Mouse (Mus musculus): ENCODE results near the gene Asgr1. TPM values are rescaled to one million over a fixed set of nuclear protein-coding genes. Genes with fewer than 3 reads are reported as not detected.
A peak's percentile ranks its signal among the peaks of the same experiment; 100 is the strongest.
"Not testable (repeated sequence)": the region's sequence is repeated elsewhere in the genome, so short reads cannot be mapped to it uniquely, and the experiment has no call there.

The Asgr1 gene
- polyA plus RNA-seq, 1 experiment from 2014 or later, result 1.5 TPM

DNA sequence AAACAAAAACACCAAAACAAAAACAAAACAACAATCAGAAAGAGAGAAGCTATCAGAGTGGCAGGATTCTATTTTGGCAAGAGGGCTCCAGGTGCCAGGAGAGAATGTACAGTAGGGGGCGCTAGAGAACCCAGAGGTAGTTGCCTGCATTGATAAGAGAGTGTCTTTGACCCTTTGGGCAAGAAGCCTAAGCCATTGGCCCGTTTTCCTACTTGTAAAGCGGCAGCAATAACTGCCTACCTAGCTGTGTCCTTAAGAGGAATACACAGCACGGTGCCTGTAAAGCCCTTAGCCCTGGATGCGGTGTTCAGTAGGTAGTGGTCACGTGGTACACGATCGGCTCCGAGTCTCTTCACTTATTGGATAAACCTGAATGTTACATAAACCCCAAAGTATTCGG, 4.1 kb upstream of the Asgr1 start:
- 63% methylated on average over 10 of the region's 10 CpGs for WGBS
- no peak overlapping the region for H3K9ac ChIP-seq (replicated peaks; ENCODE audit: low read depth, low read length)
- no peaks in the 10 kb centered on the region for H3K9me3 ChIP-seq (ENCODE audit: control insufficient read depth, low read length)
- no peak overlapping the region for H3K4me2 ChIP-seq (ENCODE audit: low read length)
- H3K4me3 ChIP-seq (replicated peaks; ENCODE audit: low read length), result no peak overlapping the region
- H3K36me3 ChIP-seq (ENCODE audit: control insufficient read depth, insufficient read depth), result peaks cover 3% of the 10 kb centered on the region; the same call in 1 of the 2 replicates
- H3K27ac ChIP-seq (ENCODE audit: low read length), result no peak overlapping the region
- H3K27me3 ChIP-seq (replicated peaks; ENCODE audit: control insufficient read depth, insufficient read depth, low read length), result no peaks in the 10 kb centered on the region
- H3K4me1 ChIP-seq (replicated peaks; ENCODE audit: control insufficient read depth, insufficient read depth, low read length), result peaks cover 4% of the 10 kb centered on the region; the same call in 1 of the 2 replicates
- ATAC-seq, result no peak

DNA sequence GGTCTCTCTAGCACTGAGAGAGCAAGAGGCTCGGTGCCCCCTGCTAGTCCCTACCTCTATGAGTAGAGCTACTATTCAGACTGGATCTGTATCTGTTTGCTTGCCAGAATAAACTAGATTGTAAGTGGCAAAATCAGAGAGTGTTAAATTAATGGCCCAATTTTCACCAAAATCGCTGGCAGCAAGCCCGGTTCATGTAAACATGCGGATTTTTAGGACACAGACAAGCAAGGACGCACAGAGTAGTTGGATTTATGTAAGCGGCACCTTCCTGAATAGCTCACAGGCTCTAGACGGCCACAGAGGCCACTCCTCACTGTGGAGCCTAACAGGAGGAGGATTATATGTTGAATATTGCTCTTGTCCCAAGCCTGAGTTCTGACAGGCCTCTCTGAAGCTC, 729 bp upstream of the Asgr1 start:
- Histone ChIP-seq H3K27me3 (replicated peaks; ENCODE audit: control insufficient read depth, insufficient read depth, low read length) (no peaks in the 10 kb centered on the region), H3K4me1 (replicated peaks; ENCODE audit: control insufficient read depth, insufficient read depth, low read length) (peaks cover 7% of the 10 kb centered on the region; the same call in 1 of the 2 replicates), H3K36me3 (ENCODE audit: control insufficient read depth, insufficient read depth) (no peaks in the 10 kb centered on the region), H3K27ac (ENCODE audit: low read length) (no peak overlapping the region), H3K9ac (replicated peaks; ENCODE audit: low read depth, low read length) (no peak overlapping the region), H3K9me3 (ENCODE audit: control insufficient read depth, low read length) (no peaks in the 10 kb centered on the region), H3K4me2 (ENCODE audit: low read length) (no peak overlapping the region), H3K4me3 (replicated peaks; ENCODE audit: low read length) (no peak overlapping the region)
- 61% methylated on average over 7 of the region's 7 CpGs for WGBS
- ATAC-seq, result no peak

DNA sequence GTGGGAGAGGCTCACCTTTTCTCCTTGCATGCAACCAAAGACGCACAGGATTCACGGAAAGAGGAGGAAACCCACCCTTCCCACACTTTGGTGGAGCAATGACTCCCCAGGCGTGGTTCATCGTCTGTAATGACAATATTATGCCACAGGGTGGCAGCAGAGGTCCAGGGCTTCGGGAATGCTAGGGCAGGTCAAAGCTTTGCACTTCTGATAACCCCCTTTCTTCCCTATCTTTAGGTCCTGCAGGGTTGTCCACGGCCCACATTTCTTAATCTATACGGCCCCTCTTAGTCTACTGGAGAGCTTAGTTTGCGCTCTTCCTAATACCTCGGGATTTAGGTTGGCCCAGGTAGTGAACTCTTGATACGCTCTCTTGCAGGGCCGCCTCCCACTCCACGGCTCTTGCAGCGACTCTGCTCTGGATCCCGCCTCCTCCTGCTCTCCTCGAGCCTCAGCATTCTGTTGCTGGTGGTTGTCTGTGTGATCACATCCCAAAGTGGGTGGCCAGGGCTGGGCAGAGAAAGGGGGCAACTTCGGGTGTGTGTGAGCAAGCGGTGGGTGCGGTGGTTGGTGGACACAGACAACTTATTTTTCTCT, 1.8 kb downstream of the Asgr1 start:
- WGBS, result 23% methylated on average over 18 of the region's 18 CpGs
- no peak overlapping the region for H3K27ac ChIP-seq (ENCODE audit: low read length)

DNA sequence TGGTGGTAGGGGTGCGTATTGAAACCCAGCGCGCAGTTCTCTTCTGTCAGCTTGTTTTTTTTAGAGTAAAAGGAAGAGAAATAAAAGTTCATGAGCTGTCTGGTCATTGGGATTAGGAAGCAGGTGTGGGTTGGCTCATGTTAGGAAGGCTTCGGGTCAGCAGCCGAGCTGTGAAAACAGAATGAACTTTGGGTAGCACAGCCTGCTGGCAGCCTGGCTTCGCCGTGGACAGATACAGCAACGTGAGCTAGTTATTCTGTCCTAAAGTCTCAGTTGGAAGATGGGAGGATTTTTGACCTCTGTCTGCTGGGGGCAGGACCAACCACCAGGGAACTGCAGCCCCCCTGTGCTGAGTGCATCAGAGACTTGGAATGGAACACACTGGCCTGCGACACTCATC, 3.9 kb downstream of the Asgr1 start:
- Histone ChIP-seq H3K4me1 (replicated peaks; ENCODE audit: control insufficient read depth, insufficient read depth, low read length) (0 out of 2 replicates have a peak, but pooled peaks cover 3% of the 10 kb centered on the region), H3K4me3 (replicated peaks; ENCODE audit: low read length) (no peak overlapping the region), H3K36me3 (ENCODE audit: control insufficient read depth, insufficient read depth) (no peaks in the 10 kb centered on the region), H3K4me2 (ENCODE audit: low read length) (no peak overlapping the region), H3K9me3 (ENCODE audit: control insufficient read depth, low read length) (no peaks in the 10 kb centered on the region), H3K27ac (ENCODE audit: low read length) (no peak overlapping the region), H3K9ac (replicated peaks; ENCODE audit: low read depth, low read length) (no peak overlapping the region), H3K27me3 (replicated peaks; ENCODE audit: control insufficient read depth, insufficient read depth, low read length) (no peaks in the 10 kb centered on the region)
- 78% methylated on average over 9 of the region's 9 CpGs for WGBS
- no peak for ATAC-seq

More for the DNA sequence above, 1.8 kb downstream of the Asgr1 start:
- peak; percentile 61 for ATAC-seq
- 0 out of 2 replicates have a peak, but pooled peaks cover 3% of the 10 kb centered on the region for H3K4me1 ChIP-seq (replicated peaks; ENCODE audit: control insufficient read depth, insufficient read depth, low read length)
- H3K27me3 ChIP-seq (replicated peaks; ENCODE audit: control insufficient read depth, insufficient read depth, low read length), result no peaks in the 10 kb centered on the region
- H3K4me3 ChIP-seq (replicated peaks; ENCODE audit: low read length), result no peak overlapping the region
- no peaks in the 10 kb centered on the region for H3K9me3 ChIP-seq (ENCODE audit: control insufficient read depth, low read length)
- H3K36me3 ChIP-seq (ENCODE audit: control insufficient read depth, insufficient read depth), result no peaks in the 10 kb centered on the region
- H3K4me2 ChIP-seq (ENCODE audit: low read length), result no peak overlapping the region; the same call in 1 of the 2 replicates
- no peak overlapping the region for H3K9ac ChIP-seq (replicated peaks; ENCODE audit: low read depth, low read length)

DNA sequence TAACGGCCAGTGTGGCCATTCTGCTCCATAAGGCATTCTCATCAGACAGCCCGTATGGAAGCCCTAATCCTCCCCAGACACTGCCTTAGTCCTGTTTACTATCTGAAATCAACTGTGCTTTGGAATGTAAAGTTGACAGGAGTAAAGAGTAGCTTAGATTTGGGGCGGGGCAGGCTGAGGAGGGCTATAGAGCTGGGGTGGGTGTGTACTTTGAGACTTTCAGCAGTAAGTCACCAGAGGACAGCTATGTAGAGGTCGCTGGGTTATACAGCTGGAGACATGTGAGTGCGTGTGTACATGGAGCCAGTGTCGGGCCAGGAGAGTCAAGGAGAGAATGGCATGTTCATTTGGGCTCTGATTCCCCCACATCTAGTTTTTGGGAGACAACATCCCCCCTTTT, 6.0 kb downstream of the Asgr1 start:
- ATAC-seq, result no peak

DNA sequence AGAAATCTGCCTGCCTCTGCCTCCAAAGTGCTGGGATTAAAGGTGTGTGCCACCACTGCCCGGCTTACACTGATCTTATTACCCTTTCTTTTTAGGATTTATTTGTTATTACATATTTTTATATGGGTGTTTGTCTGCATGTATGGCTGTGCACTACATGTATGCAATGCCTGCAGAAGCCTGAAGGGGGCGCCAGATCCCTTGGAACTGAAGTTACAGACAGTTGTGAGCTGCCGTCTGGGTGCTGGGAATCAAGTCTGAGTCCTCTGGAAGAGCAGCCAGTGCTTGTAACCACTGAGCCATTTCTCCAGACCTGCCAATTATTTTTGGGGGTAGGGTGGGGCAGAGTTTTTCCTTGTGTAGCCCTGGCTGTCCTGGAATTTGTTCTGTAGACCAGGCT, 9.2 kb downstream of the Asgr1 start:
- no peaks in the 10 kb centered on the region for H3K27me3 ChIP-seq (replicated peaks; ENCODE audit: control insufficient read depth, insufficient read depth, low read length)
- no peaks in the 10 kb centered on the region for H3K36me3 ChIP-seq (ENCODE audit: control insufficient read depth, insufficient read depth)
- peaks cover 2% of the 10 kb centered on the region; the same call in 1 of the 2 replicates for H3K9me3 ChIP-seq (ENCODE audit: control insufficient read depth, low read length)
- H3K4me2 ChIP-seq (ENCODE audit: low read length), result no peak overlapping the region
- H3K4me3 ChIP-seq (replicated peaks; ENCODE audit: low read length), result no peak overlapping the region
- ATAC-seq, result no peak
- WGBS, result 65% methylated on average over 3 of the region's 3 CpGs
- no peaks in the 10 kb centered on the region for H3K4me1 ChIP-seq (replicated peaks; ENCODE audit: control insufficient read depth, insufficient read depth, low read length)
- no peak overlapping the region for H3K9ac ChIP-seq (replicated peaks; ENCODE audit: low read depth, low read length)
- H3K27ac ChIP-seq (ENCODE audit: low read length), result no peak overlapping the region

More for the DNA sequence above, 6.0 kb downstream of the Asgr1 start:
- no peaks in the 10 kb centered on the region for H3K27me3 ChIP-seq (replicated peaks; ENCODE audit: control insufficient read depth, insufficient read depth, low read length)
- no peaks in the 10 kb centered on the region for H3K36me3 ChIP-seq (ENCODE audit: control insufficient read depth, insufficient read depth)
- H3K27ac ChIP-seq (ENCODE audit: low read length), result no peak overlapping the region
- WGBS, result 69% methylated on average over 6 of the region's 6 CpGs
- no peak overlapping the region for H3K4me3 ChIP-seq (replicated peaks; ENCODE audit: low read length)
- peaks cover 2% of the 10 kb centered on the region; the same call in 1 of the 2 replicates for H3K9me3 ChIP-seq (ENCODE audit: control insufficient read depth, low read length)
- 0 out of 2 replicates have a peak, but pooled peaks cover 3% of the 10 kb centered on the region for H3K4me1 ChIP-seq (replicated peaks; ENCODE audit: control insufficient read depth, insufficient read depth, low read length)
- no peak overlapping the region for H3K4me2 ChIP-seq (ENCODE audit: low read length)
- no peak overlapping the region for H3K9ac ChIP-seq (replicated peaks; ENCODE audit: low read depth, low read length)

DNA sequence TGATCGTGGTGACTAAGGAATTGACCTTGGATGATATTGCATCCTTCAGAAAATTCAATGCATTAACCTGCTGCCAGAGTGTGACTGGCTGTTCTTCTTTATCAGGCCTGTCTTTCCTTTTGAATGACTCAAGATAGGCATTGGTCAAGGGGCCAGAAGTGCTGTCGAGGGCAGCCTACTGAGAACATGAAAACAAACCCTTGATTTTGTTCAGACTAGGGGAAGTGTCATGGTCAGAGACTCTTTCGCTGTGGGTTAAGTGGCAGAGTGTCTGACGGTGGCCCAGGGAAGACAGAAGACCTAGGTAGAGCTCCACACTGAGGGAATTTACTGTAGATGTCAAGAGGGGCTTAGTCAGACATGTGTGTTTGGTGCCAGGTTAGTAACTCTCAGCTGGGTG, 12.8 kb downstream of the Asgr1 start:
- no peak overlapping the region for H3K4me2 ChIP-seq (ENCODE audit: low read length)
- no peak for ATAC-seq
- no peak overlapping the region for H3K4me3 ChIP-seq (replicated peaks; ENCODE audit: low read length)
- no peaks in the 10 kb centered on the region for H3K4me1 ChIP-seq (replicated peaks; ENCODE audit: control insufficient read depth, insufficient read depth, low read length)
- no peaks in the 10 kb centered on the region for H3K27me3 ChIP-seq (replicated peaks; ENCODE audit: control insufficient read depth, insufficient read depth, low read length)
- 87% methylated on average over 4 of the region's 4 CpGs for WGBS
- H3K36me3 ChIP-seq (ENCODE audit: control insufficient read depth, insufficient read depth), result no peaks in the 10 kb centered on the region
- H3K27ac ChIP-seq (ENCODE audit: low read length), result no peak overlapping the region
- no peak overlapping the region for H3K9ac ChIP-seq (replicated peaks; ENCODE audit: low read depth, low read length)
- peaks cover 2% of the 10 kb centered on the region; the same call in 1 of the 2 replicates for H3K9me3 ChIP-seq (ENCODE audit: control insufficient read depth, low read length)

DNA sequence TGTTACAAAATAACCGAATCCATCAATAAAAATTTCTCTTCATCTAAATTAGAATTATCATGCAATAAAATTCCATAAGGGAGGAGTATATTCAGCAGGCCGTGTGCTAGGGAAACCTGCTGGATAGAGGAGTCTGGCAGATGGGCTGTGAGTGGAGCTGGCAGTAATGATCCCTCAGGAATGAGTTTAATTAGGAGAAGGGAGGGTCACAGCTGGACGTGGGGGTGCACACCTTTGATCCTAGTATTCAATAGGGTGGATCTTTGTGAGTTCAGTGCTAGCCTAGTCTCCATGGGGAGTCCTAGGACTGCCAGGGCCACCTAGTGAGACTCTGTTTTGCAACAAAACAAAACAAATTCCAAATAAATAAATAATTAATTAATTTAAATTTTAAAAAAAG, 14.4 kb downstream of the Asgr1 start:
- Histone ChIP-seq H3K36me3 (ENCODE audit: control insufficient read depth, insufficient read depth) (no peaks in the 10 kb centered on the region), H3K4me1 (replicated peaks; ENCODE audit: control insufficient read depth, insufficient read depth, low read length) (no peaks in the 10 kb centered on the region), H3K27ac (ENCODE audit: low read length) (no peak overlapping the region), H3K4me2 (ENCODE audit: low read length) (no peak overlapping the region), H3K27me3 (replicated peaks; ENCODE audit: control insufficient read depth, insufficient read depth, low read length) (no peaks in the 10 kb centered on the region), H3K9me3 (ENCODE audit: control insufficient read depth, low read length) (no peaks in the 10 kb centered on the region; the same call in 1 of the 2 replicates), H3K4me3 (replicated peaks; ENCODE audit: low read length) (no peak overlapping the region), H3K9ac (replicated peaks; ENCODE audit: low read depth, low read length) (no peak overlapping the region)
- ATAC-seq, result no peak
- WGBS, result 26% methylated on average over 3 of the region's 3 CpGs

DNA sequence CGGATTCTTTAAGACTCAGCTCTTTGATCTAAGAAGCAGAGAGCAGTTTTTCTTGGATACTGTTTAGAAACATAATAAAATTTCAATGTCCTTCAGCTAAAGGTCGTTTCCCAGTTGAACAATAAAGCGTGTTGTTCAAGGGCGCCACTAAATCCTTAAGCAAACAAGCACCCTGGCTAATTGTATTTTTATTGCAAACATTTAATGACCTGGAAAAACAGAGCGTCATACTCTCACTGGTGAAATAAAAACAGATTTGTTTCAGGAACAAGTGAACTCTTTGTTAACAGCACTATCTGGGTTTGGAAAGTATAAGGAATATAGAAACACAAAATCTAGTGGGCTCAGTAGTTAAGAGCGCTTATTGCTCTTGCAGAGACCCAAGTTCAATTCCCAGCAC, 16.2 kb downstream of the Asgr1 start:
- Histone ChIP-seq H3K4me1 (replicated peaks; ENCODE audit: control insufficient read depth, insufficient read depth, low read length) (no peaks in the 10 kb centered on the region), H3K9ac (replicated peaks; ENCODE audit: low read depth, low read length) (no peak overlapping the region), H3K4me3 (replicated peaks; ENCODE audit: low read length) (no peak overlapping the region), H3K9me3 (ENCODE audit: control insufficient read depth, low read length) (no peaks in the 10 kb centered on the region), H3K4me2 (ENCODE audit: low read length) (no peak overlapping the region), H3K27me3 (replicated peaks; ENCODE audit: control insufficient read depth, insufficient read depth, low read length) (no peaks in the 10 kb centered on the region), H3K27ac (ENCODE audit: low read length) (no peak overlapping the region), H3K36me3 (ENCODE audit: control insufficient read depth, insufficient read depth) (no peaks in the 10 kb centered on the region)
- no peak for ATAC-seq
- 60% methylated on average over 6 of the region's 6 CpGs for WGBS

DNA sequence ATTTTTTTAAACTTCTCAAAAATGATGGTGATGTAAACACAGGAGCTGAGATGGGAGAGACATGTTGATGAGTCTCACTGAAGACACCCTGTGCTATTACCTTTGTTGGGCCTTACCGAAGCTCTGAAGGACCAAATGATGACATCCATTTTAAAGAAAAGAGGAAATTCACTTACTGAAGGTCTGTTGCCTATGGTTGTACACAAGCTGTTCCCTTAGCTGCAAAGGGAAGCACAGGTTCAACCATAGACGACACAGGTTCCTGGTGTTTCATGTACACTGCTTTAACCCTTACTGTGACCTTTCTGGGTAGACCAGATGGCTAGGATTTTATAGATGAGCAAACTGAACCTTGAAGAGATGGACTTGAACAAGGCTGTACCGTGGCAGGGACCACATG, 16.7 kb downstream of the Asgr1 start:
- not testable (repeated sequence) for H3K9me3 ChIP-seq (ENCODE audit: control insufficient read depth, low read length); H3K4me1 ChIP-seq (replicated peaks; ENCODE audit: control insufficient read depth, insufficient read depth, low read length); H3K4me3 ChIP-seq (replicated peaks; ENCODE audit: low read length); H3K4me2 ChIP-seq (ENCODE audit: low read length); H3K27me3 ChIP-seq (replicated peaks; ENCODE audit: control insufficient read depth, insufficient read depth, low read length); H3K9ac ChIP-seq (replicated peaks; ENCODE audit: low read depth, low read length); ATAC-seq; H3K36me3 ChIP-seq (ENCODE audit: control insufficient read depth, insufficient read depth); H3K27ac ChIP-seq (ENCODE audit: low read length)
- 87% methylated on average over 3 of the region's 3 CpGs for WGBS
